Mouse (Mus musculus): ENCODE data around the gene Akap7. TPM values are rescaled to one million over a fixed set of nuclear protein-coding genes. Genes with fewer than 3 reads are reported as not detected.
A peak's percentile ranks its signal among the peaks of the same experiment; 100 is the strongest.
"Not testable (repeated sequence)": the region's sequence is repeated elsewhere in the genome, so short reads cannot be mapped to it uniquely, and the experiment has no call there.

Akap7 gene
- total RNA-seq, 2 experiments from 2014 or later, result 15.5 to 18.8 TPM

DNA sequence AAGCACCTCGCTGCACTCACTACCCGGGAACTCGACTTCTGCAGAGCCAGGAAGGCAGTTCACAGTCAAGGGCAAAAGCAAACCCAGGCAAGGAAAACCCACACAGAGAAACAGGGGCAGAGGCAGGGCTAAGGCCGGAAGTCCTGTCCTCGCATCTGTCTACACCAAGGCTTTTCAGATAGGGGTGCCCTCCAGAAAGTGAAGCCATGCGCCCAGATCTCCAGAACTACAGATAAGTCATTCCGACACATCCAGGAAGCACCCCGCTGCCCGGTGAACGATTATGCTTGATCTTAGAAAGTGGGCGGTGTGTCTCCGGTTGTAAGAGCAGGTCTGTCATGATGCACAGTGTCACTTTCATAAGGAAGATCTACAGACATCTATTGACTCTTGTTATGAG lies 109.1 kb downstream of the Akap7 start:
- ATAC-seq (ENCODE audit: poor library complexity, severe bottlenecking), result no peak

DNA sequence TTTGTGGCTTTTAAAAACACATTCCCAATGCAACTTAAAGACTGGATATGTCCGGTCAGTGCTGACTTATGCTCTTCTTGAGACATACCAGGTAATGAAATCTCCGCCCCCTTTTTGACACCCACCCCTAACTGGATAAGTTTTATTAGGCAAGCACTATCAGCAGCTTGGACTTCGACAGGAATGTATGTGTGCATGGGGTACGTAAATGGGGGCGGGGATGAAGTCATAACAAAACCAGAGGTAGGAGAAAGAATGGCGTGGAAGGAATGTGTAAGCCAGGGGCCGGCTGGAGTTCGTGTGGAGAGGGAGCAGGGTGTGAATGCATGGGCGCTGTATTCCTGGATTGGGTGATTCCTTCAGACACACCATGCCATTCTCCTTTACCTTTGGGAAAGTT lies 109.6 kb downstream of the Akap7 start:
- ATAC-seq (ENCODE audit: poor library complexity, severe bottlenecking), result no peak

DNA sequence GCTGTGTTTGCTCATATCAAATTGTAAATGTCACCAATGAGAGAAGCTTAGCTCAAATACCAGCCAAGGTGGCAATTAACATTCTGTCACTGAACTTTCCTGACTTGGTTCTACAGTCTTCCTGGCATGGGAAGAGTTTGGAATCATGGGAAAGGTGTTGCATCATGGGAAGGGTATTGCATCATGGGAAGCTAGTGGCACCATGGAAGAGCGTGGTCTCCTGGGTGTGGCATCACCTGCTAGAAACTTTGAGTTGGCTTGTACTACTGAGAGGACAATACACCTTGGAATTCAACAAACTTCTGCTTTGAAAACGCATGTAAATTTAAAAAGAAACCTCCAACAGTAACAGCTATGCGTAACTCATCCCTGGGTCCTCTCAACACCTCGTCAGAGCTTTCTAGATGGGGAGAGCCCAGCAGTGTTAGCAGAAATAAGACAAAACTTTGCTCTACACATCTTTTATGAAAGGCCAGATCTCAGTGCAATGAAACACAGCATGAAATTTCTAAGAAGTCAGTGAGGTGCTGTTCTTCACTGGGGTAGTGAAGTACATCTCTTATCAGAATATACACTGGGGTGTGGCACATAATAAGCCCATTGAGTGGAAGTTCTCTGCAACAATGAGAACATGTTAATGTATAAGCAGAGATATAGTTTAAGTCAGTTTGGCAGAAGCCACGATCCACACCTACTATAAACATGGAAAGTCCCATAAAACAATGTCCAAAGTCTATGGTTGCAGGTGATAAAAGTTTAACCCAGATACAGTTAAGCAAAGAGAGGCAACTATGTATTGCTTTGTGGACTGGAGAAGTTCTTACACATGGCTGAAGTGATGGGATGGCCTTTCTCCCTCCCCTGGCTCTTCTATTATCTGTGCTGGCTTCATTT lies 115.2 kb downstream of the Akap7 start:
- ATAC-seq (ENCODE audit: poor library complexity, severe bottlenecking), result no peak

DNA sequence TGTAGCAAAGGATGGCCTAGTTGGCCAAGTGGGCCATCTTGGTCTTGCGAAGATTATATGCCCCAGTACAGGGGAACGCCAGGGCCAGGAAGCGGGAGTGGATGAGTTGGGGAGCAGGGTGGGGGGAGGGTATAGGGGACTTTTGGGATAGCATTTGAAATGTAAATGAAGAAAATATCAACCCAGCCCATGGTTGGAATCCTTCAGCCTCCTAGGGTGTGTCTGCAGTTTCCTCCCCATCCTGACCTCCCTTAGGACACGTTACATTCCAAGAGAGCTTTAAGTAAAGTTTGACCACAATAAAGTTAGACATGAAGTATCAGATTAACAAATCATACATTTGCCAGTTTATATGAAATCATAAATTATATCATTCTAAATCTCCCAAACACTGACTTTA lies 116.5 kb downstream of the Akap7 start:
- no peak for ATAC-seq (ENCODE audit: poor library complexity, severe bottlenecking)

DNA sequence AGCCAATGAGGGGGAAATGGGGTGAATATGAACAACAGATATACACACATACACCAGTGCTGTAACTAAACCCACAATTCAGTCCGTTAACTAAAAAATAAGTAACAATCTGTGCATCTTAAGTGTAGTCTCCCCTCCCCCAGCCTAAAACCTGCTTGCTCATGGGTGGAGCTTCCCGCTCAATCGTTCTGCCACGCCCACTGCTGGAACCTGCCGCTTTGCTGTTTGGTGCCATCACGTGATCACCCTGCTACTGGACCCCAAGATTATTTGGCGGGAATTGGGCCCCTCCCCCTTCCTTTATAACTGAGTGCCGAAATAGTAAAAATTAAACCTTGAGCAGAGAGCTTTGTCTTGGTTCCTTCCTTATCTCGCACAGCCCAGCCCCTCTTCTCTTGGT lies 121.4 kb downstream of the Akap7 start:
- ATAC-seq (ENCODE audit: poor library complexity, severe bottlenecking), result not testable (repeated sequence)

DNA sequence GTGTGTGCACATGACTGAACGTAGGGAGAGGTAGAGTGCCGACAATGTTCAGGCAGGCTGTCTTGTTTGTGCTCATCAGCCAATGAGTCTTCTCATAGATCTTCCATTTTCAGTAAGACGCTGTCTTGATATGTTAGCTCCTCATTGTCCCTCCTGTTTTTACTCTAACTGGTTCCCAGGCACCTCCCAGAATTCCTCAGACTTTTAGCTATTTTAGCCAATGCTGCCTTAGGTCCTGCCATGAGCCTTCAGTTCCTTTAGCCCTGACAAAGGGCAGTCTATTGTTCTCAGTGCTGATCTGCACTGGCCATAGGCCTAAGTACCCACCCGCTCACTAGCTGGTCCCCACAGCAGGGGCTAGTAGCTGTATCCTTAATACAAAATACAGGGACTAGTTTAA lies 122.0 kb downstream of the Akap7 start:
- ATAC-seq (ENCODE audit: poor library complexity, severe bottlenecking), result no peak

DNA sequence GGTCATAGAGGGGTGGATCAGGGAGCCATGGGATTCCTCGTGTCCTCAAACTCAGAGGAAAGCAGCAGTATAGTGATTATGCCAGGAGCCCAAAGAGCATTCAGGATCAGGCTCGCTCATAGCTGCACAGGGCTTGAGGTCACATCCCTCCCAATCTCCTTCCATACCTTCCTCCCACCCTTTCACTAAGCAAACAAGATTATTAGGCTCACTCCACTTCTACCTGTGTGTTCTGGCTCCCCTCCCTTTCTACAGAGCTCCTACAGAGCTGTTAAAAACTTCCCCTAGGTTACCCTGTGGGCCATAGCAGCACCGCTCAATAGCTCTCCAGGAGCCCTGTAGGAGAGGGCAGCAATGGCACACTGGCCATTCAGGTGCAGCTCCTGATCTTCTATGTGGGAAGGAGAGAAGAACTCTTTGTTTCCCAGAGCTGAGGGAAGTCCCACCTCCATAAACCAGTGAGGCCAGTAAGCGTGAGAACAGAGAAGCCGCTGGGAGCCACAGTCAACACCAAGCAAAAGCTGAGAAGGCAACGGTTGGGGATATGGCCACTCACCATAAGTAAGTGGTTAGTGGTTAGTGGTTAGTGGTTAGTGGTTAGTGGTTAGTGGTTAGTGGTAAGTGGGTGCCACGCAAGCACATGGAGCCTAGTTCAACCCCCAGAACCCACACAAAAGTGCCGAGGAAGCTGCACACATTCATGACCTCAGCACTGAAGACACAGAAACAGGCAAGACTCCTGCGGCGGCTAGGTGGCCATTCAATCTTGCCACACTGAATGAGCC lies 122.7 kb downstream of the Akap7 start:
- peak; percentile 30 for ATAC-seq (ENCODE audit: poor library complexity, severe bottlenecking)

DNA sequence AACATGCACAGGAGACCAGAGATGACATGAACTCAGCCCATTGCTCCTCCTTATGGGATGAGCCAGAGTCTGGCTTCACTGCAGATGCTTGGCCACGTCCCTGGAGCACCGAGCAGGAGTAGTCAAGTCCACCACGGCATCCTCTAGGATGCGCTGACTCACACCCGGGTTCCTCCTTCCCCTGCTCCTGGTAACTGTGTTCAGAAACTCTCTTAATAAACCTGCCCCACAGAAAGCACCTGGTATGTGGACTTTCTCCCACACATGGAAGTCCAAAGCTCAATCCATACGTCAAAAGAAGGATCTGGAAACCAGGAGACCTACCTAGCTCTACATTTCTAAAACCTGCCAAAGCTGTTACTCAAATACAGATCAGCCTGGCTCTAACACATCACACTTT lies 124.4 kb downstream of the Akap7 start:
- no peak for ATAC-seq (ENCODE audit: poor library complexity, severe bottlenecking)

DNA sequence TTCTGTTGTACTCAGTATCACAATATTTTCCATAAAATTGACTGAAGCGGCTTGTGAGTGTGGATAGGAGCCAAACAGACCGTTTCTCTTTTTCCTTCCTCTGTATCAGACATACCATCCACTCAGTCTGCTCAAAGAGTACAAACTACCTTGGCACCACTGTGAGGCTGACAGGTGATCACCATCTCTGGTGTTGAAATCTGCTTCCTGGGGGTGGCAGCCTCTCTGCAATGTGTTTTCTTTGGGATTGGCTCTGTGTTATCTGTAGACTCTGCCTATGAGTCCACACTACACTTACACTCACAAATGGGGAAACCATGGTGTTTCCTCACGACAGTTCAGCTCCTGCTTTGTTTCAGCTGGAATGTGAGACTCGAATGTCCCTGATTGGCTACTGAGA lies 128.6 kb downstream of the Akap7 start:
- ATAC-seq (ENCODE audit: poor library complexity, severe bottlenecking), result no peak

DNA sequence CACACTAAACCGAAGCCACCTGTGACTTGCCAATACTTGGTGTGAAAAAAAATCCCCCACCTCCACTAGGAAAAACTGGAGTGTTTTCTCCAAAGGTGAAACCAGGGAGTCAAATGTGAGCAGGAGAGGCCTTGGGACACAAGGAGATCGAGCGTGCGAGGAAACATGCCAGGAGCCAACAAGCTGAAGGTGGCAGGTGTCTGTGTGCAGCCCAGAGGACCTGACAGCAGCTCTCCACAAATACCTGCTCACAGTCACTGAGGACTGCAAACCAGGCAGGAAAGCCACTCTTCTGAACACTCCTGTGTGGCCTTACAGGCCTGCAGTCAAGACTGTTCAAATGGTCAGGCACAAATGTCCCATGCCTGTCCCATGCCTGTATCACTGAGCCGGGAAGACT lies 130.4 kb downstream of the Akap7 start:
- no peak for ATAC-seq (ENCODE audit: poor library complexity, severe bottlenecking)

DNA sequence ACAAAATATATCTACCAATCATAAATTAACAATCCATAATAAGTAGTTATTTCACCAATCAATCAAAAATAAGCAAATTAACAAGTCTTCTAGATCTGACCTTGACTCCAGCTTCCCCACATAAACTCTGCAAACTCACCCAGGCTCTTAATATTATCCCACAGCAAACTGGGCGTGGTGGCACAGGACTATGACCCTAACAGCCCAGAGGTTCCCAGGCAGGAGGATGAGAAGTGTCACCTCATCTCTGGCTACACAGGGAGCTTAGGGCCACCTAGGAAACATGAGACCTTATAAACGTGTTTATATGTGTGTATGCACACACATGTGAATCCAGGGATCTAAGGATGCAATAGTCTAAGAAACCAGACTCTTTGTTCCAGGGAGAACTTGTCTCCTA lies 132.8 kb downstream of the Akap7 start:
- ATAC-seq (ENCODE audit: poor library complexity, severe bottlenecking), result no peak

DNA sequence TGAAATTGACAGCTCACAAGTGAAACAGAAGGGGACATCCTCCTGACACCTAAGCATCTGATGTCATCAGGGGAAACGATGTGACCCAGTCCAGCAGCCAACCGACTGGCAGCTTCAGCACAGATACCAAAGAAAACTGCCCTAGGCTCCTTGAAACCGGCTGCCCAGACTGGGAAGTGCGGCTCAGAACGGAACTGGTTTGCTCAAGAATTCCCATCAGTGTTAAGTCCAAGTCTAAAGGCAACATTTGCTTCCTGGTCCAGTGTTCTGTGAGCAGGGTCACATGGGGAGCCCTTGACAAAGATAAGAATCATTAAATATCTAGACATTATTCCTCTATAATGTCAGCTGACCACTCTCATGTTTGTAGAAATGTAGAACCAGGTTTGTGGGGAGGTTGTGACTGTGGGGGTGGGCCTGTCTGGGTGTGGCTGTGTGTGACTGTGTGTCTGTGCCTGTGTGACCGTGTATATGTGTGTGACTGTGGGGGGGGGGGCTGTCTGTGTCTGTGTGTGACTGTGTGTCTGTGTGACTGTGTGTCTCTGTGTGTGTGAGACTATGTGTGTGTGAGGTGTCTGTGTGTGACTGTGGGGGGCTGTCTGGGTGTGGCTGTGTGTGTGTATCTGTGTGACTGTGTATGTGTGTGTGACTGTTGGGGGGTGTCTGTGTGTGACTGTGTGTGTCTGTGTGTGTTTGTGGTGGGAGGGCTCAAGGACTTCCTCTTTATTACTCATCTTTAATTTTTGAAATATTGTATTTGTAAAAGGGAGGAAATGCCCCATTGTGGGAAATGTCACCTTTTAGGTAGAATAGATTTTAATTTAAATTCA lies 140.1 kb downstream of the Akap7 start:
- no peak for ATAC-seq (ENCODE audit: poor library complexity, severe bottlenecking)

DNA sequence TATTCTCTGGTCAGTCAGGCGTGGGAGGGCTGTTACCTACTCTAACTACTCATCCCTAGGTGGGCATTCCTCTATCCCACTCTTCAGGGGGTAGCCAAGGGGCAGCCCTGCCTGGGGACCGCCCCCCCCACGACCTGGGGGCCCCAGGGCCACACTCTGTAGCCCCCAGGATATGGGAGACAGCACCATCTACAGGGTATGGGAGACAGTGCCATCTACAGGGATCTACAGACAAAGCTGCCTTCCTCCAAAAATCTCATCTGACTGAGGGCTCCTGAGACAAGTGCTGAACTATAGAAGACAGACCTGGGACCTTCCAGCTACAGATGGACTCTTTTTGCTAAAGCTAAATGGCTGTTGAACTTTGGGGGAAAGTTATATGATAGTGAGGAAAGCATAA lies 144.2 kb downstream of the Akap7 start:
- ATAC-seq (ENCODE audit: poor library complexity, severe bottlenecking), result not testable (repeated sequence)

DNA sequence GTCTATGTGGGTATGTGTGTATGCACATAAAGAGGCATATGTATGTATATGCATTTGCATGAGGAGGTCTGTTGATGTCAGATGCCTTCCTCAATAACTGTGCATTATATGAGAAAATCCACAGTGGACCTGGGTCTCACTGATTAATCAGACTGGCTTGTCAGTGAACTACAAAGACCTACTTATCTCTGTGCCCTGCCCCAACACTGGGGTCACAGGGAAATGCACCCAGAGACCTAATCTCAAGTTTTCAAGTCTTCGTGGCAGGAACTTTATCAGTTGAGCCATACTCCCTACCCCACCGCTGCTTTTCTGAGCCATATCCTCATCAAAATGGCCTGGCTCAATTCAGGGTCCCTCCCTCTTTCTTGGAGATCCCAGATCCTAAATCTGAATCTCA lies 146.0 kb downstream of the Akap7 start:
- ATAC-seq (ENCODE audit: poor library complexity, severe bottlenecking), result no peak

DNA sequence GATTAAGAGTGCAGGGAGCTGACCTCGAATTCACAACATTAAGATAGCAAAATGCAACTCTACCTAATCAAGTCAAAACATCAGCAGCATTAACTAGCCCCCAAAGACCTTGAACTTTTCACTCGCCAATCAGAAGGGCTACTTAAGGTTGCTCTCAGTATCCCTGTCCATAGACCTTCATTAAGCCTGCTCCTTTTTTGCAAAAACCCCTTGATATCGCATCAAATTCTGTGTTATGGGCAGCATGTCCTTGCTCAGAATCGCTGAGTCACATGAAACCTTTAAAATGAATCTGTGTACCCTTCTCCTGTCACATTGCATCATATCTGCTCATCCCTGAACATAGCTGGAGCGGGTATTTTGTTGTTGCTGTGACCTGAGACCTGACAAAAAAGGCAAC lies 149.0 kb downstream of the Akap7 start:
- no peak for ATAC-seq (ENCODE audit: poor library complexity, severe bottlenecking)

DNA sequence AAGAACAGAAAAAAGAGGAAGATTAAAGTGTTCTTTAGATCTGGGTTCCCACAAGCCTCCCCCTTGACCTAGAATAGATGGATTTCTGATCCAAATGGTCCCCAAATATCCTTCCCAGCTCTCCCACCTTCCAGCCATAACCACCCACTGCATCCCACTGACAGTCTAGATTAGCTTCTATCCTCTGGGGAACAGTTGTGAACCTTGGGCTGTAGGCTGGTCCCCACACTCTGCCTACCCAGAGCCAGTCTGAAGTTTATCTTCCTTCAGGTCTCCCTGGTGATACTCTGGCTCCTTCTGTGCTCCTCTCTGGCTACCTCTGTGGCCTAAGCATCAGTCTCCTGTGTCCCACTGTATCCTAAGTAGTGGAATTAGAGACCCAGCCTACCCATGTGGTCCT lies 150.3 kb downstream of the Akap7 start:
- ATAC-seq (ENCODE audit: poor library complexity, severe bottlenecking), result no peak

DNA sequence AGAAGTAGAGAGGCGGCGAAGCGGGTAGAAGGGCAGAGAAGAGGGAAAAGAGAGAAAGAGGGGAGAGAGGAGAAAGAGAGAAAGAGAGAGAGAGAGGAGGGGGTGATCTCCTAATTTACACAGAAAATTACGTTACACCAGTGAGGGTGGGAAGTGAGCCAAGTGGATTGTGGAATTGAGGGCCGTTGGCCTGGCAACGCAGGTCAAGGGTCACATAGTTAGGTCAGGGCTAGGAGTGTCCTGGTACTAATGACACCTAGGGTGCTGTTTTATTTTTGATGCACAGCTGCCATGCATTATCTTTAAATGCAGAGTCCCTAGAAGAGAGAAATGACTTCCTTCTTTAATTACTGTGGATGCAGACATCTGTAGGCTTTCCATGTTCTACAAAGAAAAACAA lies 153.4 kb downstream of the Akap7 start:
- no peak for ATAC-seq (ENCODE audit: poor library complexity, severe bottlenecking)

DNA sequence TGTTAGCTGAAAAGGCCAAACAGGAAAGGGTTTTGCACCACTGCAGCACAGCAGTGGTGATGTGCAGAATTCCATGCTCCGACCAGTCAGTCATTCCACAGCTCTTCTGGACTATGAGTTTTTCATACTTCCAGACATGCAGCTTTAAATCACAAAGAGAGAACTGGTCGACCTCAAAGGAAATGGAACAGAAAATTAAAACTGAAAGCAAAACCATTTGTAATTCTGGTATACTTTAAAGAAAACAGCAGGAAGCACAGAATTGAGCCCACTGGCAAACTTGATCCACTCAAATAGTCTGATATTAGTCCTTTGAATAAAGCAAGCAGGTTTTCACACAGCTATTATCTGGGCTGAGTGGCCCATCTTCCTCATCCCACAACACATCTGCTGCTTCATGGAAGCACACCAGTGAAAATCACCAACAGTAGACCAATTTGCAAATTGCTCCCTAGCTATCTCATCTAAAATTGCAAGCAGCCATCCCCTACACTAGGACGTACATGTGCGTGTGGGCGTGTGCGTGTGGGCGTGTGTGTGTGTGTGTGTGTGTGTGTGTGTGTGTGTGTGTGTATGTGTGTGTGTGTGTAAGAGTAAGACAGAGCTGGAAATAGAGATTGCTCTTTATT lies 156.4 kb downstream of the Akap7 start:
- ATAC-seq (ENCODE audit: poor library complexity, severe bottlenecking), result no peak

DNA sequence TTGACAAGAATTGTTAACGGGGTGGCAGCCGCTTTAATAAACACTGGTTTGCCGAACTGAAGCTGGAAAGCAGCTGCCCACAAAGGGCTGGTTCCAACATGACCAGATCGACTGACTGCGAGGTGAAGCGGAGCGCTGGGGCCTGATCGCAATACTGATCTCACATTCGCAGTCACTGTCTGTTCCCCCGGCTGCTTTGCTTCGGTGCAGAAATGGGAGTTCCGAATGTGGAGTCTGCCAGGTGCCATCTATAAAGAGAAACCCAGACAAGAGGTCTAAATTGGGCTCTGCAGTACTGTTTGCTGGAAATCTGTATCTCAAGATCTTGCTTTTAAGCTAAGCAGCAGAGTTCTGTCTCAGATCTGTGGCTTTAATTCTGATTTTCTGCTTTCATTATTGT lies 161.8 kb downstream of the Akap7 start:
- ATAC-seq (ENCODE audit: poor library complexity, severe bottlenecking), result no peak

DNA sequence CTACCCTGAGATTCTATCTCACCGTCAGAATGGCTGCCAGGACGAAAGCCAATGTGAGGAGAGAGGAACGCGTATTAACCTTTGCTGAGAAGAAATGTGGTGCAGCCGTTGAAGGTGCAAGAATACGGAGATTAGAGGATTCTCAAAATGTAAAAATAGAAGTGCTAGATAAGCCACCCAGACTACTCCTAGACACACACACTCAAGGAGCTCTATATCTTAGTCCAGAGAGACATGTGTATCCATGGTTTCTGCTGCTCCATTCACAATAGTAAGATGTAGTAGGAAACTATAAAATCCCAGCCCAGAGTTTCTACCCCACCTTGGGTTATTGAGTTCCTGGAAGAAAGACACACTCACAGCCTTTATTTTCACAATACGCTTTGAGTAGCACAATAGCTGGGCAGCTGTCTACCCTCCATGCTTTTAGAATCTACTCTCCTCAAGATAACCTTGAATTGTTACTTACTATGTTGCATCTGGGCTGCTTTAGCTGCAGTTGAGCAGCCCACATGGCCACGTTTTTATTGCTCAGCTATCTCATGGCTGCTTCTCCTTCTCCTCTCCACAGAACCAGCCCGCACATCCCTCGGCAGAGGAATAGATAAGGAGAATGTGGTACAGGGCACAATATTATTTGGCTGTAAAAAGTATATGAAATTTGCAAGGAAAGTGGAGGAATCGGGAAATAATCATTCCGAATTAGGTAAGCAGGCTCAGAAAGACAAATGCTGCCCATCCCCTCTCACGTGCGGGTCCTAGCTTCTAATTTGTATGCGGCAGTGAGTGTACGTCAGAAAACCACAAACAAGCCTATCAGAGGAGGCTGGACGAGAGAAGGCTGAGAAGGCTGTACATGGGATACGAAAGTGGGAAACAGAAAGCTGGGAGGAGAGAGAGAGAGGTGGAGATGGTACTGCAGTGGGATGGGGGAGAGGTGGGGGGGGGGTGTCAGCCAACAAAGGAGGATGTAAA lies 162.6 kb downstream of the Akap7 start:
- ATAC-seq (ENCODE audit: poor library complexity, severe bottlenecking), result no peak

All from megakaryocyte, adult 5-6 weeks (primary cell).